In genomic region chr5:123151077-123151476, GRCm38 (mm10) we compare ENCODE assay signal across 8 mouse cellular contexts. TPM values are rescaled to one million over a fixed set of nuclear protein-coding genes. Genes with fewer than 3 reads are reported as not detected.
DNase-seq lines count a peak whose midpoint lies in the region; ATAC-seq and TF ChIP-seq lines count a peak whose summit lies in the region.

No protein-coding gene starts in this region.

- DNase-seq in CD4-positive helper T cell, adult 2 months (ENCODE audit: low read depth, low spot score): peak; percentile 87
- DNase-seq in MEL-GATA-1-ER (ENCODE audit: extremely low read depth, low read depth): peak; percentile 79
- DNase-seq in liver, adult 2 months (ENCODE audit: extremely low read depth, low read depth, low spot score): peak; percentile 43
- DNase-seq in naive thymus-derived CD4-positive, alpha-beta T cell, adult 2 months (ENCODE audit: low read depth): peak; percentile 82
- no peak for DNase-seq in cerebellum, postnatal 14 days
- DNase-seq in layer of hippocampus, adult 8-10 months (ENCODE audit: low spot score in 2 of 2): no peak

- no peak for TF ChIP-seq POLR2A in liver, adult 2 months (IDR thresholded peaks at IDR 0.05; ENCODE audit: extremely low read depth, insufficient read depth, low read length)

- TF ChIP-seq CTCF in liver, adult 2 months (IDR thresholded peaks at IDR 0.05; ENCODE audit: low read depth, low read length): no peak

- H3K4me3 ChIP-seq in heart, embryonic 13.5 days: peak overlapping the region; percentile 39
- no peak overlapping the region for H3K4me3 ChIP-seq in liver, adult 2 months (ENCODE audit: insufficient read depth, low read depth, low read length)

- H3K79me2 ChIP-seq in liver, adult 2 months (ENCODE audit: control insufficient read depth, insufficient read depth, low read length): peaks cover 20% of the 10 kb centered on the region; the same call in 1 of the 2 replicates

- peak overlapping the region; percentile 66 for H3K4me2 ChIP-seq in heart, embryonic 13.5 days

- WGBS in heart, embryonic 13.5 days: 39% methylated on average over 7 of the region's 7 CpGs
- 57% methylated on average over 7 of the region's 7 CpGs for whole genome bisulfite sequencing in liver, adult 2 months

- H3K4me1 ChIP-seq in heart, embryonic 13.5 days: peaks cover 43% of the 10 kb centered on the region
- peaks cover 7% of the 10 kb centered on the region; the same call in 1 of the 2 replicates for H3K4me1 ChIP-seq in liver, adult 2 months (ENCODE audit: control insufficient read depth, insufficient read depth, low read length)

- peaks cover 92% of the 10 kb centered on the region for H3K36me3 ChIP-seq in heart, embryonic 13.5 days
- peaks cover 23% of the 10 kb centered on the region for H3K36me3 ChIP-seq in liver, adult 2 months (ENCODE audit: control insufficient read depth, insufficient read depth, low read length)

- H3K27me3 ChIP-seq in heart, embryonic 13.5 days (replicated peaks): no peaks in the 10 kb centered on the region
- H3K27me3 ChIP-seq in liver, adult 2 months (ENCODE audit: control insufficient read depth, insufficient read depth, low read length): no peaks in the 10 kb centered on the region

- peak overlapping the region; percentile 69; the same call in 1 of the 2 replicates for H3K9ac ChIP-seq in heart, embryonic 13.5 days
- 0 out of 2 replicates have a peak overlapping the region, but pooled peaks have one; percentile 3 for H3K9ac ChIP-seq in liver, adult 2 months (ENCODE audit: low read depth, low read length)

- ATAC-seq in heart, embryonic 13.5 days (ENCODE audit: extremely low read depth, insufficient number of reproducible peaks, low FRiP score, low TSS enrichment): no peak
- no peak for ATAC-seq in megakaryocyte-erythroid progenitor cell, adult 5-6 weeks (replicated peaks; ENCODE audit: low FRiP score, low TSS enrichment, poor library complexity, severe bottlenecking)

- H3K27ac ChIP-seq in heart, embryonic 13.5 days (replicated peaks): peak overlapping the region; percentile 7; the same call in 1 of the 2 replicates
- peak overlapping the region; percentile 35 for H3K27ac ChIP-seq in liver, adult 2 months (replicated peaks; ENCODE audit: insufficient read depth, low read depth, low read length)

- no peaks in the 10 kb centered on the region for H3K9me3 ChIP-seq in heart, embryonic 13.5 days

RNA-seq across cellular contexts. Expression of gene Setd1b, which starts 9.1 kb away (rescaled TPM):
- 6.1 and 6.2 TPM in 2 replicates for polyA plus RNA-seq in heart, embryonic 13.5 days (2015; fragmentation: Nextera tagmentation; extraction: Ambion mirVana)
- 1.8 and 3.8 TPM in 2 replicates for total RNA-seq in liver, adult 2 months (2014; rRNA removed)
- polyA plus RNA-seq in liver, adult 2 months (2012; rRNA removed): 6.0 and 7.2 TPM in 2 replicates
- 37.1 and 43.9 TPM in 2 replicates for total RNA-seq in megakaryocyte-erythroid progenitor cell, adult 5-6 weeks (2014; fragmentation: Nextera tagmentation)
- 2.1 and 3.9 TPM in 2 replicates for total RNA-seq in megakaryocyte-erythroid progenitor cell, adult 5-6 weeks (2017)
- 10 to 100 TPM; 33.1 to 37.9 (median 35.0) TPM for total RNA-seq in layer of hippocampus, adult 8-10 months (2022)

RNA-seq across cellular contexts. Expression of gene Psmd9, which starts 18.1 kb away (rescaled TPM):
- polyA plus RNA-seq in heart, embryonic 13.5 days (2015; fragmentation: Nextera tagmentation; extraction: Ambion mirVana): 57.2 and 62.8 TPM in 2 replicates
- total RNA-seq in liver, adult 2 months (2014; rRNA removed): 29.8 and 39.8 TPM in 2 replicates
- polyA plus RNA-seq in liver, adult 2 months (2012; rRNA removed): 26.4 and 28.5 TPM in 2 replicates
- 89.8 and 96.1 TPM in 2 replicates for total RNA-seq in megakaryocyte-erythroid progenitor cell, adult 5-6 weeks (2014; fragmentation: Nextera tagmentation)
- total RNA-seq in megakaryocyte-erythroid progenitor cell, adult 5-6 weeks (2017): 36.0 and 41.0 TPM in 2 replicates
- total RNA-seq in layer of hippocampus, adult 8-10 months (2022): 10 to 100 TPM; 26.2 to 34.3 (median 27.4) TPM

RNA-seq across cellular contexts. Expression of gene Rhof, which starts 18.6 kb away (rescaled TPM):
- 0.94 and 1.7 TPM in 2 replicates for polyA plus RNA-seq in heart, embryonic 13.5 days (2015; fragmentation: Nextera tagmentation; extraction: Ambion mirVana)
- total RNA-seq in liver, adult 2 months (2014; rRNA removed): 0.09 and 0.87 TPM in 2 replicates
- polyA plus RNA-seq in liver, adult 2 months (2012; rRNA removed): 0.61 and 0.86 TPM in 2 replicates
- total RNA-seq in megakaryocyte-erythroid progenitor cell, adult 5-6 weeks (2014; fragmentation: Nextera tagmentation): 3.2 TPM in 1 of 2 replicates, not detected in the other
- 0.61 and 1.1 TPM in 2 replicates for total RNA-seq in megakaryocyte-erythroid progenitor cell, adult 5-6 weeks (2017)
- total RNA-seq in layer of hippocampus, adult 8-10 months (2022): 10 to 100 TPM; 42.0 to 46.6 (median 45.3) TPM

RNA-seq across cellular contexts. Expression of gene Hpd, which starts 31.4 kb away (rescaled TPM):
- polyA plus RNA-seq in heart, embryonic 13.5 days (2015; fragmentation: Nextera tagmentation; extraction: Ambion mirVana): 0.37 and 1.5 TPM in 2 replicates
- total RNA-seq in liver, adult 2 months (2014; rRNA removed): 3,614 and 3,656 TPM in 2 replicates
- polyA plus RNA-seq in liver, adult 2 months (2012; rRNA removed): 3,813 and 5,374 TPM in 2 replicates
- total RNA-seq in megakaryocyte-erythroid progenitor cell, adult 5-6 weeks (2014; fragmentation: Nextera tagmentation): not detected in 2 replicates
- total RNA-seq in megakaryocyte-erythroid progenitor cell, adult 5-6 weeks (2017): not detected in 2 replicates
- not detected for total RNA-seq in layer of hippocampus, adult 8-10 months (2022)

Comparison
In these comparisons a context has a peak if more than half of its experiments do, and no peak if none do; other contexts are left out.
1. DNase-seq: peak in CD4-positive helper T cell, adult 2 months (single experiment), MEL-GATA-1-ER (single experiment), liver, adult 2 months (single experiment) and naive thymus-derived CD4-positive, alpha-beta T cell, adult 2 months (single experiment); none in cerebellum, postnatal 14 days (0 of 2) and layer of hippocampus, adult 8-10 months (0 of 2).
2. RNA of gene Rhof, which starts 18.6 kb away (total RNA-seq): 42.0 to 46.6 TPM in layer of hippocampus, adult 8-10 months; 0.61 to 3.2 TPM in megakaryocyte-erythroid progenitor cell, adult 5-6 weeks and 0.09 to 0.87 TPM in liver, adult 2 months; every median in the first group is over 10 times any median in the second.